Mouse (Mus musculus) T-helper 17 cell (primary cell): ENCODE data around the gene Mcpt1.
"Not testable (repeated sequence)": the region's sequence is repeated elsewhere in the genome, so short reads cannot be mapped to it uniquely, and the experiment has no call there.

Experiments
- in situ Hi-C, 2 experiments: fragments of 300-600 bp; cut with MboI, MseI; formaldehyde crosslinking; loops; 1 replicate in 1 of 2; 2 replicates in 1 of 2; pipeline ENCODE4 v1.15.1; 2025; ENCODE audit warnings: high pct_unique_total_duplicates in 2 of 2

Mcpt1 gene

DNA sequence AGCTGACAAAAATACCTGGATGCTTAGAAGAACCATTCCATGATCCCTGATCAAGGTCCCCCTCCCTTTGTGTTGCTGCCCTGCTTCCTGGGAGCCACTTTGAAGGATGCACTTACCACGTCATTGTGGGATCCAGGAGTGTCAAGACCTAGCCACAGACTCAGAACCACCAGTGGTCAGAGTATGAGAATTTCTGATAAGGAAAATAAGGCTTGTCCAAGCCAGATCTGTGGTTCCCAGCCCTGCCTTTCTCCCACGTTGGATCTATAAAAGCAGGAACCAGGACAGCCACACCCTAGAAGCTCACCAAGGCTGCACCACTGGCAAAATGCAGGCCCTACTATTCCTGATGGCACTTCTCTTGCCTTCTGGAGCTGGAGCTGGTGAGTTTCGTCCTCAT lies at the start of gene Mcpt1:
Gene Mcpt1, plus strand, starts transcription at position 301 of the 400 bp plus-strand sequence.
- in situ Hi-C loops, result not testable (repeated sequence)

DNA sequence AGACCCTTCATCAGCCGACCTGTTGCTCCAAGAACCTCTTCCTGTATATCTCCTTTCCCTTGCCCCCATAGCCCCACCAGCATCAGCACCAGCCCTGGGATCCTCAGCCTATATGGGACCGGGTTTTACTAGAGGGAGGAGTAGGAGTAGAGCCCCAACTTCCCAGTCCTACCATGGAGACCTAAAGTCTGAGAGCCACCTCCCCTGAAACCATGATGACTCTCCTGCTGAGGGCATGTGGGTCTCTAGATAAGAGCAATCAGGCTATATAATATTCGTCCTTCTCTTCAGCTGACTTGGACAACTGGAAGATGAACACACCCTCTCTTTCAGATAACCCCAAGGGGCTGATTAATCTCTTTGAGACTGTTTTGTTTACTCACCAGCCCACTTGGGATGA lies 30.3 kb upstream of the Mcpt1 start:
- in situ Hi-C loops, result not testable (repeated sequence)

DNA sequence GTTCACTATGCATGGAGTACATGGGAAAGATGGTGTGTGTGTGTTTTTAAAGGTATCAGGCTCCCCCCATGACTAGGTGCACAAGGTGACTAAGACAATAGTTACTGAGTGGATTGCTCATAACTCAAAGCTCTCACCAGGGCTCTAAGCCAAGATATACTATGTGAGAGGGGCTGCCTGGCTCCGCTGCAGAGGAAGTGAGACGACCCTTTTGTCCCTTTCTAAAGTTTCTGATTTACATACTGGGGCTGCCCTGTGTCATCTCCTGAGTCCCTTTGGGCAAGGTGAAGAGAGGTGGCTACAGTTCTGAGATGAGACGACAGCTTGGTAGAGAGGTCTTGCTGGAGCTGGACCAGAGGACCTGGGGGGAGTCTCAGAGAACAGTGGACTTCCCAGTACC lies 4.6 kb upstream of the Mcpt1 start:
- in situ Hi-C loops, result no loop called here

DNA sequence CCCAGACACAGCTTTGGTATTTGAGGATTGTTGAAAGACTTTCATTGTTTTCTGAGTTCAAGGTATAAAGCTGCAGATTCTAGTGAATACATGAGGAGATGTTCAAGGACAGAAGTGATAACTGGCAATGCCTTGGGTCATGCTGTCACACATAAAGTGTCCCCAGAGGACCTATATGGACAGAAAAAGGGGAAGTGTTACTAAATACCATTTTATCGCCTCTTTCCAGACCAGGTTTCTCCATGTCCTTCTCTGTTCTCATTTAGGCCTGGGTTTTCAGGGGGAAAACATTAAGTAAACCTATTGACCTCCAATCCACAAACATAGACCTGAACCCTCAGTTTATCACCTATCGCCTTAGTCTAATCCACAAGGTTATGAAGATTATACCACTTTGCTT lies 3.8 kb upstream of the Mcpt1 start:
- in situ Hi-C loops, result no loop called here

DNA sequence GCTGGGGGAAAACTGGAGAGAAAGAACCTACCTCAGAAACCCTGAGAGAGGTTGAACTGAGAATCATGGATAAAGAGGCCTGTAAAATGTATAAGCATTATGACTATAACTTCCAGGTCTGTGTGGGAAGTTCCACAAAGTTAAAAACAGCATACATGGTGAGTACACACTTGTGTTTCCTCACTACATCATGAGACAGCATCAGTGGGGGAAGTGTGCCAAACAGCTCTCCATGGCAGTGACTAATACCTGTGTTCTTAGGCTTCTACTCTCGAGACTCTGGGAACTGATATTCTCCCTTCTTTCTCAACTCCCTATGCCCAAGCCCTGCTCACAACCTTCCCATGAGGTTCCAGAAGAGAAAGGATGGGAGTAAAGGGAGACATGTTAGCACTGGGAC lies 1.7 kb downstream of the Mcpt1 start:
- in situ Hi-C loops, result no loop called here

DNA sequence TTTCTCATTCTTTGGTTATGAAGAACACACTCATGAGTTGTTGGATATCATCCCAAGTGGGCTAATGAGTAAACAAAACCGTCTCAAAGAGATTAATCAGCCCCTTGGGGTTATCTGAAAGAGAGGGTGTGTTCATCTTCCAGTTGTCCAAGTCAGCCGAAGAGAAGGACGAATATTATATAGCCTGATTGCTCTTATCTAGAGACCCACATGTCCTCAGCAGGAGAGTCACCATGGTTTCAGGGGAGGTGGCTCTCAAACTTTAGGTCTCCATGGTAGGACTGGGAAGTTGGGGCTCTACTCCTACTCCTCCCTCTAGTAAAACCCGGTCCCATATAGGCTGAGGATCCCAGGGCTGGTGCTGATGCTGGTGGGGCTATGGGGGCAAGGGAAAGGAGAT lies 3.5 kb downstream of the Mcpt1 start:
- in situ Hi-C loops, result not testable (repeated sequence)

DNA sequence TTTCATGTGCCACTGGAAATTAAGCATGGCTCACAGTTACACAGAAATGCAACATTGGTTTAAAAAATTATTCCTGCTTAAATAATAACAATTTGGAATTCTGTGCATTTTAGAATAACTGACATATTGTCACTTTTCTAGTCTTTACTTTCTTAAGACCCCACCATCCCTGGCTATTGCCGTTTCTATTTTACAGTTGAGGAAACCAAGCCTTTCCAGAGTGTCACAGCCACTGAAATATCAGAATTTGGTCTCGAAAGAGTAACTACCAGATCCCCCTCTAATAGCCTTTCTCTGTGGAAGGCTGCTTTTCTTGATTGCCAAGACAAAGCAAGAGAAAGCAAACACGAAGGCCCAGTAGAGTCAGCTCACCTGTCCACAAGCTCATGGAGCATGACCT lies 12.6 kb downstream of the Mcpt1 start, which contains the start of gene Mcpt9:
Gene Mcpt9, minus strand, starts transcription at position 101 of the 400 bp plus-strand sequence.
- in situ Hi-C loops, result loop anchor here in 1 of 2 experiments (10.0 kb wide), 1 partner anchor 64 kb away; no protein-coding TSS in a partner anchor

DNA sequence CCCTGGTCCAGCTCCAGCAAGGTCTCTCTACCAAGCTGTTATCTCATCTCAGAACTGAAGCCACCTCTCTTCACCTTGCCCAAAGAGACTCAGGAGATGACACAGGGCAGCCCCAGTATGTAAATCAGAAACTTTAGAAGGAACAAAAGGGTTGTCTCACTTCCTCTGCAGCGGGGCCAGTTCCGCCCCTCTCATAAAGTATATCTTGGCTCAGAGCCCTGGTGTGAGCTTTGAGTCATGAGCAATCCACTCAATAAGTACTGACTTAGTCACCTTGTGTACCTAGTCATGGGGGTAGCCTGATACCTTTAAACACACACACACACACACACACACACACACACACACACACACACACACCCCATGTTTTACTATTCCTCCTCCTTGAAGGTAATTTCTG lies 16.7 kb downstream of the Mcpt1 start:
- in situ Hi-C loops, result loop anchor here in 1 of 2 experiments (10.0 kb wide), 1 partner anchor 60 kb away; no protein-coding TSS in a partner anchor

DNA sequence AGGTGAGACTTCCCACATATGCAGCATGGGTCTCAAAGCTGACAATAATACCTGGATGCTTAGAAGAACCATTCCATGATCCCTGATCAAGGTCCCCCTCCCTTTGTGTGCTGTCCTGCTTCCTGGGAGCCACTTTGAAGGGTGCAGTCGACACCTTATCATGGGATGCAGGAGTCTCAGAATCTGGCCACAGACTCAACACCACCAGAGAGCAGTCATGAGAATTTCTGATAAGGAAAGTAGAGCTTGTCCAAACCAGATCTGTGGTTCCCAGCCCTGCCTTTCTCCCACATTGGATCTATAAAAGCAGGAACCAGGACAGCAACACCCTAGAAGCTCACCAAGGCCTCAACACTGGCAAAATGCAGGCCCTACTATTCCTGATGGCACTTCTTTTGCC lies 24.0 kb downstream of the Mcpt1 start, which contains the start of gene Mcpt2:
Gene Mcpt2, plus strand, starts transcription at position 250 of the 400 bp plus-strand sequence.
- in situ Hi-C loops, result not testable (repeated sequence)

DNA sequence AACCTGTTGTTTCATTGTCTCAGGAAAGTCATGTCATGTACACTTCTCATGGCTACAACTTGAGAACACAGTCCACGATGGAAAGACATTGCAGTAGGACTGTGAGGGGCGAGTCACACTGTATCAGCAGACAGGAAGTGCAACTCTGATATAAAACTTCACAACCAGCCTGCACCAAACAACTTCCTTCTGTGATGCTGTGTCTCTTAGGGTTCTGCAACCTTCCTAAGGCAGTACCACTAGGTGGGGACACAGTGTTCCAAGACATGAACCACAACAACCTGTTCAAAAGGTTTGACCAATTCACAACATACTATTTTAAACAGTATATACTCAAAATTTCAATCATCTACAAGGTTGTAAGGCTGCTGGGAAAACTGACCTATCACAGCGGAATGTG lies 37.6 kb downstream of the Mcpt1 start:
- in situ Hi-C loops, result no loop called here

DNA sequence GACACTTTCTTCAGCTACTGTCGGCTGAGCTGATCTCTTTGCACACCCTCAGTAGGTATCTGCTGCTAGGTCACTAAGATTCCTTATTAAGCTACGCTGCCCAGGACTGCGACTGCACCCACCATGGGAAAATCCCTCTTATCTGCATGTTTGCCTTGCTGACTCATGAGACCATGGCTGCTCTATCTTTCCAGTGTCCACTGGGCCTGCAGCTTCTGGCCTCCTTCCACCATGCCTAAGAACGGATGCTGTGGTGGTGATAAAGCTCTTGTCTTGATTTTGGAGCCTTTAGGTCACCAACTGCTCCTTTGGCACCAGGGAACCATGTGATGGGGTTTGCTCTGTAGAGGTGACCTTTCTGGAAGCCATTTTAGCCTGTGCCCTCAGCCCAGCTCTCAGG lies 40.0 kb downstream of the Mcpt1 start:
- in situ Hi-C loops, result no loop called here

DNA sequence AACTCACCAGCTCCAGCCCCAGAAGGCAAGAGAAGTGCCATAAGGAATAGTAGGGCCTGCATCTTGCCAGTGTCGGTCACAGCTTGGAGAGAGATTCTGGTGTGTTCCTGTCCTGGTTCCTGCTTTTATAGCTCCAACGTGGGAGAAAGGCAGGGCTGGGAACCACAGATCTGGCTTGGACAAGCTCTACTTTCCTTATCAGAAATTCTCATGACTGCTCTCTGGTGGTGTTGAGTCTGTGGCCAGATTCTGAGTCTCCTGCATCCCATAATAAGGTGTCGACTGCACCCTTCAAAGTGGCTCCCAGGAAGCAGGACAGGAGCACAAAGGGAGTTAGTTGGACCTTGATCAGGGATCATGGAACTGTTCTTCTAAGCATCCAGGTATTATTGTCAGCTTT lies 44.4 kb downstream of the Mcpt1 start, which contains the start of gene Mcpt4:
Gene Mcpt4, minus strand, starts transcription at position 101 of the 400 bp plus-strand sequence.
- in situ Hi-C loops, result not testable (repeated sequence)
